Mouse (Mus musculus): ENCODE measurements around the gene Six3. TPM values are rescaled to one million over a fixed set of nuclear protein-coding genes. Genes with fewer than 3 reads are reported as not detected.

Six3 gene
- not detected in 2 replicates for polyA plus RNA-seq (2015; fragmentation: Nextera tagmentation; extraction: Ambion mirVana)

- H3K36me3 ChIP-seq (ENCODE audit: control insufficient read depth, insufficient read depth) = no peaks in the 10 kb centered on the region
- H3K27ac ChIP-seq (ENCODE audit: low read length) = no peak within 1 kb of the TSS
- H3K27me3 ChIP-seq (ENCODE audit: control insufficient read depth, insufficient read depth, low read length) = peaks cover 99% of the 10 kb centered on the region
- ATAC-seq (replicated peaks; ENCODE audit: extremely low read depth, insufficient read depth, low FRiP score) = no peak
- H3K4me2 ChIP-seq (ENCODE audit: low read depth, low read length) = no peak within 1 kb of the TSS
- no peak within 1 kb of the TSS for H3K4me3 ChIP-seq (ENCODE audit: low read length)
- 0 out of 2 replicates have a peak, but pooled peaks cover 5% of the 10 kb centered on the region for H3K4me1 ChIP-seq (ENCODE audit: control insufficient read depth, insufficient read depth, low read length)
- H3K9ac ChIP-seq (ENCODE audit: low read length) = no peak within 1 kb of the TSS
- WGBS = under 1% methylated on average over 29 of the region's 30 CpGs
- H3K9me3 ChIP-seq (replicated peaks; ENCODE audit: control insufficient read depth, low read length) = no peaks in the 10 kb centered on the region
These were observed at the start of gene Six3 for GRCm38 (mm10) chr17:85613266-85613860. Gene Six3, plus strand, starts transcription at chr17:85613608.

- no peaks in the 10 kb centered on the region for H3K36me3 ChIP-seq (ENCODE audit: control insufficient read depth, insufficient read depth)
- H3K4me3 ChIP-seq (ENCODE audit: low read length) = no peak overlapping the region
- H3K27me3 ChIP-seq (ENCODE audit: control insufficient read depth, insufficient read depth, low read length) = no peaks in the 10 kb centered on the region
- H3K27ac ChIP-seq (ENCODE audit: low read length) = no peak overlapping the region
- H3K9me3 ChIP-seq (replicated peaks; ENCODE audit: control insufficient read depth, low read length) = peaks cover 9% of the 10 kb centered on the region
- no peak overlapping the region for H3K9ac ChIP-seq (ENCODE audit: low read length)
- no peak for ATAC-seq (replicated peaks; ENCODE audit: extremely low read depth, insufficient read depth, low FRiP score)
- no peak overlapping the region for H3K4me2 ChIP-seq (ENCODE audit: low read depth, low read length)
- 17% methylated on average over 7 of the region's 7 CpGs for WGBS
- 0 out of 2 replicates have a peak, but pooled peaks cover 2% of the 10 kb centered on the region for H3K4me1 ChIP-seq (ENCODE audit: control insufficient read depth, insufficient read depth, low read length)
These were observed 49.3 kb upstream of the Six3 start for GRCm38 (mm10) chr17:85564107-85564506.

GRCm38 (mm10) chr17:85574023-85574422 is 39.4 kb upstream of the Six3 start:
- Histone ChIP-seq H3K9me3 (replicated peaks; ENCODE audit: control insufficient read depth, low read length) (no peaks in the 10 kb centered on the region), H3K36me3 (ENCODE audit: control insufficient read depth, insufficient read depth) (no peaks in the 10 kb centered on the region), H3K4me3 (ENCODE audit: low read length) (no peak overlapping the region), H3K9ac (ENCODE audit: low read length) (no peak overlapping the region), H3K4me2 (ENCODE audit: low read depth, low read length) (no peak overlapping the region), H3K27ac (ENCODE audit: low read length) (no peak overlapping the region), H3K4me1 (ENCODE audit: control insufficient read depth, insufficient read depth, low read length) (no peaks in the 10 kb centered on the region), H3K27me3 (ENCODE audit: control insufficient read depth, insufficient read depth, low read length) (no peaks in the 10 kb centered on the region)
- WGBS = 86% methylated on average over 3 of the region's 3 CpGs
- no peak for ATAC-seq (replicated peaks; ENCODE audit: extremely low read depth, insufficient read depth, low FRiP score)

DNA sequence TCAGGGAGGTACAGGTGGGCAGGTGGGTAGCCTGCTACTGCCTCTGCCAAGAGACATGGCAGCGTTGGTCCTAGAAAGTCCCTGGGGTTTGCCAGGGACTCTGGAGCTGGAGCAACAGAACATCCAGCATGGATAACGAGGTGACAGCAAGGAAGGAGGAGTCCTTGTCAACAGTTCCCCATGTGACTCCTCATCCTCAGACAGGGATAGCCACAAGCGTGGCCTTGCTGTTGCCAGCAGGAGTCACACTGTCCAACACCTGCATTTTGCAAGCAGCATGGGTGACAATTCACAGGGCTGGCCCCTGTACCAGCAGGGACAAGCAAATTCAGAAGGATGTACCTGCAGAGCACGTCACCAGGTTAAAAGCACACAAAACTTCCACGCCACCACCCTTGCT is 35.1 kb upstream of the Six3 start:
- Histone ChIP-seq H3K4me1 (ENCODE audit: control insufficient read depth, insufficient read depth, low read length) (no peaks in the 10 kb centered on the region), H3K9me3 (replicated peaks; ENCODE audit: control insufficient read depth, low read length) (no peaks in the 10 kb centered on the region), H3K36me3 (ENCODE audit: control insufficient read depth, insufficient read depth) (no peaks in the 10 kb centered on the region), H3K4me3 (ENCODE audit: low read length) (no peak overlapping the region), H3K27me3 (ENCODE audit: control insufficient read depth, insufficient read depth, low read length) (no peaks in the 10 kb centered on the region), H3K27ac (ENCODE audit: low read length) (no peak overlapping the region), H3K4me2 (ENCODE audit: low read depth, low read length) (no peak overlapping the region), H3K9ac (ENCODE audit: low read length) (no peak overlapping the region)
- WGBS = 43% methylated on average over 5 of the region's 5 CpGs
- no peak for ATAC-seq (replicated peaks; ENCODE audit: extremely low read depth, insufficient read depth, low FRiP score)

DNA sequence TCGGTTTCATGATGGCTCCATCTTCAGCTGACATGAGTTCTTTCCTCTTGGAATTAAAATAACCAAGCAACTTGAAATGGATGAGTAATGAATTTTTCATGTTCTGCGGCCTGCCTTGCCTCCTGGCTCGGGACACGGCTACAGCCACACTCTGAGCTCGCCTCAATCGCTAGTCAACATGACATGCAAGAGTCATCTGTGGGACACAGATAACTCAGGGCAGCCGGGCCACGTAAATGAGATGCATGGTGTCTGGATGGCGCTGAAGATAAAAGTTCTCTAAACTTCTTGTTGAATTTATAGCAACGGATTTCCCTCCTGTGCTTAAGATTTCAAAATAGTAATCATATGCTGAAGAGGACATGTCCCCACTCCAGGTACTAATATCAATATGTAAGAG is 34.1 kb upstream of the Six3 start:
- Histone ChIP-seq H3K4me1 (ENCODE audit: control insufficient read depth, insufficient read depth, low read length) (no peaks in the 10 kb centered on the region), H3K4me3 (ENCODE audit: low read length) (no peak overlapping the region), H3K36me3 (ENCODE audit: control insufficient read depth, insufficient read depth) (no peaks in the 10 kb centered on the region), H3K9ac (ENCODE audit: low read length) (no peak overlapping the region), H3K27ac (ENCODE audit: low read length) (no peak overlapping the region), H3K9me3 (replicated peaks; ENCODE audit: control insufficient read depth, low read length) (no peaks in the 10 kb centered on the region), H3K4me2 (ENCODE audit: low read depth, low read length) (no peak overlapping the region), H3K27me3 (ENCODE audit: control insufficient read depth, insufficient read depth, low read length) (no peaks in the 10 kb centered on the region)
- no peak for ATAC-seq (replicated peaks; ENCODE audit: extremely low read depth, insufficient read depth, low FRiP score)
- WGBS = 83% methylated on average over 10 of the region's 10 CpGs

- Histone ChIP-seq H3K4me2 (ENCODE audit: low read depth, low read length) (no peak overlapping the region), H3K4me1 (ENCODE audit: control insufficient read depth, insufficient read depth, low read length) (no peaks in the 10 kb centered on the region), H3K9ac (ENCODE audit: low read length) (no peak overlapping the region), H3K27ac (ENCODE audit: low read length) (no peak overlapping the region), H3K27me3 (ENCODE audit: control insufficient read depth, insufficient read depth, low read length) (no peaks in the 10 kb centered on the region), H3K9me3 (replicated peaks; ENCODE audit: control insufficient read depth, low read length) (no peaks in the 10 kb centered on the region), H3K36me3 (ENCODE audit: control insufficient read depth, insufficient read depth) (no peaks in the 10 kb centered on the region), H3K4me3 (ENCODE audit: low read length) (no peak overlapping the region)
- WGBS = 84% methylated on average over 6 of the region's 6 CpGs
- ATAC-seq (replicated peaks; ENCODE audit: extremely low read depth, insufficient read depth, low FRiP score) = no peak
These were observed 33.2 kb upstream of the Six3 start for GRCm38 (mm10) chr17:85580221-85580620.

GRCm38 (mm10) chr17:85584170-85584569 is 29.2 kb upstream of the Six3 start:
- H3K9ac ChIP-seq (ENCODE audit: low read length) = no peak overlapping the region
- no peak overlapping the region for H3K4me2 ChIP-seq (ENCODE audit: low read depth, low read length)
- H3K27ac ChIP-seq (ENCODE audit: low read length) = no peak overlapping the region
- 67% methylated on average over 4 of the region's 4 CpGs for WGBS
- no peaks in the 10 kb centered on the region for H3K9me3 ChIP-seq (replicated peaks; ENCODE audit: control insufficient read depth, low read length)
- no peaks in the 10 kb centered on the region for H3K36me3 ChIP-seq (ENCODE audit: control insufficient read depth, insufficient read depth)
- no peak for ATAC-seq (replicated peaks; ENCODE audit: extremely low read depth, insufficient read depth, low FRiP score)
- no peak overlapping the region for H3K4me3 ChIP-seq (ENCODE audit: low read length)
- no peaks in the 10 kb centered on the region for H3K27me3 ChIP-seq (ENCODE audit: control insufficient read depth, insufficient read depth, low read length)
- no peaks in the 10 kb centered on the region for H3K4me1 ChIP-seq (ENCODE audit: control insufficient read depth, insufficient read depth, low read length)

- Histone ChIP-seq H3K4me2 (ENCODE audit: low read depth, low read length) (no peak overlapping the region), H3K27ac (ENCODE audit: low read length) (no peak overlapping the region), H3K4me1 (ENCODE audit: control insufficient read depth, insufficient read depth, low read length) (no peaks in the 10 kb centered on the region), H3K9me3 (replicated peaks; ENCODE audit: control insufficient read depth, low read length) (no peaks in the 10 kb centered on the region), H3K36me3 (ENCODE audit: control insufficient read depth, insufficient read depth) (no peaks in the 10 kb centered on the region), H3K4me3 (ENCODE audit: low read length) (no peak overlapping the region), H3K27me3 (ENCODE audit: control insufficient read depth, insufficient read depth, low read length) (no peaks in the 10 kb centered on the region), H3K9ac (ENCODE audit: low read length) (no peak overlapping the region)
- no peak for ATAC-seq (replicated peaks; ENCODE audit: extremely low read depth, insufficient read depth, low FRiP score)
- 50% methylated on average over 7 of the region's 7 CpGs for WGBS
These were observed 28.8 kb upstream of the Six3 start for GRCm38 (mm10) chr17:85584573-85584972.

DNA sequence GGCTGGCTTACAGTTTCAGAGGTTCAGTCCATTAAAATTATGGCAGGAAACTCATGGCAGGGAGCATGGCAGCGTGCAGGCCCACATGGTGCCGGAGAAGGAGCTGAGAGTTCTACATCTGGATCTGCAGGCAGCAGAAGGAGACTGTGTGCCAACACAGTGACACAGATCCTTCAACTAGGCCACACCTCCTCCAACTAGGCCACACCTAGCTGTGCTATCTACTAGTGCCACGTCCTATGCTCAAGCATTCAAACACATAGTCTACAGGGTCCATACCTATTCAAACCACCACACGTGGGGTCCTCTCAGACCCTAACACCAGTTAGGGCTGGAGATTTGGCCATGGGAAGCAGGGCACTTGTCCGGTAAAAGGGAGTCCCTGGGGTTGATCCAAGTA is 27.6 kb upstream of the Six3 start:
- Histone ChIP-seq H3K27ac (ENCODE audit: low read length) (no peak overlapping the region), H3K36me3 (ENCODE audit: control insufficient read depth, insufficient read depth) (no peaks in the 10 kb centered on the region), H3K4me2 (ENCODE audit: low read depth, low read length) (no peak overlapping the region), H3K27me3 (ENCODE audit: control insufficient read depth, insufficient read depth, low read length) (no peaks in the 10 kb centered on the region), H3K9ac (ENCODE audit: low read length) (no peak overlapping the region), H3K4me3 (ENCODE audit: low read length) (no peak overlapping the region), H3K9me3 (replicated peaks; ENCODE audit: control insufficient read depth, low read length) (peaks cover under 1% of the 10 kb centered on the region; the same call in 1 of the 2 replicates), H3K4me1 (ENCODE audit: control insufficient read depth, insufficient read depth, low read length) (no peaks in the 10 kb centered on the region)
- no peak for ATAC-seq (replicated peaks; ENCODE audit: extremely low read depth, insufficient read depth, low FRiP score)
- 85% methylated on average over 5 of the region's 5 CpGs for WGBS
